In genomic region chr17:26562292-26562691, GRCm38 (mm10) we compare ENCODE assay signal across 7 mouse cellular contexts. TPM values are rescaled to one million over a fixed set of nuclear protein-coding genes. Genes with fewer than 3 reads are reported as not detected.
DNase-seq lines count a peak whose midpoint lies in the region; ATAC-seq and TF ChIP-seq lines count a peak whose summit lies in the region.

No protein-coding gene starts in this region.

- peak overlapping the region; percentile 68 for H3K4me3 ChIP-seq in lung, postnatal 0 days (ENCODE audit: low read depth, low read length)
- H3K4me3 ChIP-seq in forebrain, embryonic 13.5 days = peak overlapping the region; percentile 83
- peak overlapping the region; percentile 76 for H3K4me3 ChIP-seq in limb, embryonic 15.5 days
- H3K4me3 ChIP-seq in stomach, embryonic 16.5 days (replicated peaks; ENCODE audit: low read length) = peak overlapping the region; percentile 80

- peaks cover 21% of the 10 kb centered on the region for H3K4me1 ChIP-seq in lung, postnatal 0 days (ENCODE audit: insufficient read depth, low read depth, low read length)
- peaks cover 33% of the 10 kb centered on the region for H3K4me1 ChIP-seq in forebrain, embryonic 13.5 days
- H3K4me1 ChIP-seq in limb, embryonic 15.5 days = peaks cover 28% of the 10 kb centered on the region
- H3K4me1 ChIP-seq in stomach, embryonic 16.5 days (ENCODE audit: control insufficient read depth, insufficient read depth, low read length) = peaks cover 27% of the 10 kb centered on the region

- no peaks in the 10 kb centered on the region for H3K27me3 ChIP-seq in lung, postnatal 0 days (replicated peaks; ENCODE audit: insufficient read depth, low read length)
- no peaks in the 10 kb centered on the region for H3K27me3 ChIP-seq in forebrain, embryonic 13.5 days
- H3K27me3 ChIP-seq in limb, embryonic 15.5 days = no peaks in the 10 kb centered on the region
- H3K27me3 ChIP-seq in stomach, embryonic 16.5 days (ENCODE audit: control insufficient read depth, insufficient read depth, low read length) = no peaks in the 10 kb centered on the region

- TF ChIP-seq CTCF in lung, postnatal 0 days (IDR thresholded peaks at IDR 0.05) = no peak

- no peak for TF ChIP-seq EP300 in lung, postnatal 0 days (IDR thresholded peaks at IDR 0.05)

- no peak overlapping the region for H3K9ac ChIP-seq in lung, postnatal 0 days (replicated peaks; ENCODE audit: low read depth)
- peak overlapping the region; percentile 94 for H3K9ac ChIP-seq in forebrain, embryonic 13.5 days
- H3K9ac ChIP-seq in limb, embryonic 15.5 days = peak overlapping the region; percentile 85
- peak overlapping the region; percentile 95 for H3K9ac ChIP-seq in stomach, embryonic 16.5 days (ENCODE audit: low read length)

- ATAC-seq in lung, postnatal 0 days = no peak
- no peak for ATAC-seq in forebrain, embryonic 13.5 days
- ATAC-seq in limb, embryonic 15.5 days (ENCODE audit: insufficient number of reproducible peaks, low FRiP score, low TSS enrichment, low read depth) = no peak
- no peak for ATAC-seq in stomach, embryonic 16.5 days (ENCODE audit: insufficient read depth, low FRiP score)

- no peak overlapping the region for H3K27ac ChIP-seq in lung, postnatal 0 days (ENCODE audit: low read length)
- H3K27ac ChIP-seq in forebrain, embryonic 13.5 days = no peak overlapping the region
- peak overlapping the region; percentile 87; the same call in 1 of the 2 replicates for H3K27ac ChIP-seq in limb, embryonic 15.5 days
- peak overlapping the region; percentile 65 for H3K27ac ChIP-seq in stomach, embryonic 16.5 days (ENCODE audit: low read length)

- no peaks in the 10 kb centered on the region for H3K36me3 ChIP-seq in lung, postnatal 0 days (ENCODE audit: insufficient read depth, low read length)
- H3K36me3 ChIP-seq in forebrain, embryonic 13.5 days (ENCODE audit: poor library complexity, severe bottlenecking) = peaks cover 38% of the 10 kb centered on the region
- peaks cover 32% of the 10 kb centered on the region for H3K36me3 ChIP-seq in limb, embryonic 15.5 days
- H3K36me3 ChIP-seq in stomach, embryonic 16.5 days (ENCODE audit: control insufficient read depth, insufficient read depth, low read length) = no peaks in the 10 kb centered on the region

- 64% methylated on average over 4 of the region's 4 CpGs for WGBS in lung, postnatal 0 days
- 77% methylated on average over 4 of the region's 4 CpGs for WGBS in forebrain, embryonic 13.5 days
- 70% methylated on average over 4 of the region's 4 CpGs for WGBS in limb, embryonic 15.5 days
- 68% methylated on average over 4 of the region's 4 CpGs for WGBS in stomach, embryonic 16.5 days

- no peak for DNase-seq in lung, postnatal 0 days (ENCODE audit: low spot score)
- no peak for DNase-seq in lung, postnatal 4 days
- DNase-seq in adrenal gland, postnatal 36 days = no peak
- no peak for DNase-seq in frontal cortex, postnatal 25 days (ENCODE audit: low spot score in 2 of 2)

- H3K9me3 ChIP-seq in lung, postnatal 0 days (ENCODE audit: low read length) = no peaks in the 10 kb centered on the region
- 0 out of 2 replicates have a peak, but pooled peaks cover 3% of the 10 kb centered on the region for H3K9me3 ChIP-seq in forebrain, embryonic 13.5 days (replicated peaks)
- H3K9me3 ChIP-seq in limb, embryonic 15.5 days = no peaks in the 10 kb centered on the region
- H3K9me3 ChIP-seq in stomach, embryonic 16.5 days (replicated peaks; ENCODE audit: control insufficient read depth, low read length) = peaks cover 6% of the 10 kb centered on the region; the same call in 1 of the 2 replicates

- H3K4me2 ChIP-seq in lung, postnatal 0 days (replicated peaks; ENCODE audit: low read depth, low read length) = peak overlapping the region; percentile 96
- peak overlapping the region; percentile 97 for H3K4me2 ChIP-seq in forebrain, embryonic 13.5 days
- peak overlapping the region; percentile 87 for H3K4me2 ChIP-seq in limb, embryonic 15.5 days
- peak overlapping the region; percentile 92 for H3K4me2 ChIP-seq in stomach, embryonic 16.5 days (ENCODE audit: low read depth, low read length)

RNA-seq across cellular contexts. Expression of gene Dusp1, which starts 0.4 kb away (rescaled TPM):
- polyA plus RNA-seq in lung, postnatal 0 days (2015; fragmentation: Nextera tagmentation; extraction: Ambion mirVana) = 68.4 and 79.3 TPM in 2 replicates
- 39.4 and 40.2 TPM in 2 replicates for polyA plus RNA-seq in forebrain, embryonic 13.5 days (2015; fragmentation: Nextera tagmentation; extraction: Ambion mirVana)
- polyA plus RNA-seq in limb, embryonic 15.5 days (2015; fragmentation: Nextera tagmentation; extraction: Ambion mirVana) = 27.3 and 32.5 TPM in 2 replicates
- 18.3 and 20.4 TPM in 2 replicates for polyA plus RNA-seq in stomach, embryonic 16.5 days (2015; fragmentation: Nextera tagmentation; extraction: Ambion mirVana)
- 10 to 100 TPM; 56.9 to 62.5 TPM for total RNA-seq in adrenal gland, postnatal 36 days (2021)

RNA-seq across cellular contexts. Expression of gene Ergic1, which starts 1.0 kb away (rescaled TPM):
- 47.9 and 50.6 TPM in 2 replicates for polyA plus RNA-seq in lung, postnatal 0 days (2015; fragmentation: Nextera tagmentation; extraction: Ambion mirVana)
- 95.9 and 109 TPM in 2 replicates for polyA plus RNA-seq in forebrain, embryonic 13.5 days (2015; fragmentation: Nextera tagmentation; extraction: Ambion mirVana)
- 122 and 130 TPM in 2 replicates for polyA plus RNA-seq in limb, embryonic 15.5 days (2015; fragmentation: Nextera tagmentation; extraction: Ambion mirVana)
- polyA plus RNA-seq in stomach, embryonic 16.5 days (2015; fragmentation: Nextera tagmentation; extraction: Ambion mirVana) = 111 and 116 TPM in 2 replicates
- total RNA-seq in adrenal gland, postnatal 36 days (2021) = 100 to 1,000 TPM; 159 to 160 TPM

Comparison
In these comparisons a context has a peak if more than half of its experiments do, and no peak if none do; other contexts are left out.
1. H3K27ac ChIP-seq: peak in limb, embryonic 15.5 days (single experiment) and stomach, embryonic 16.5 days (single experiment); none in lung, postnatal 0 days (single experiment) and forebrain, embryonic 13.5 days (single experiment).
2. Peak in every context shown above with its lines, with median percentiles within 50 percentile points of each other: H3K4me2 ChIP-seq and H3K4me3 ChIP-seq.